Mouse (Mus musculus) CH12.LX (cell line): ENCODE results near the gene Nfix. TPM values are rescaled to one million over a fixed set of nuclear protein-coding genes. Genes with fewer than 3 reads are reported as not detected.
A peak's percentile ranks its signal among the peaks of the same experiment; 100 is the strongest.

Source experiments
- DNase-seq: peaks from one replicate; pipeline ENCODE4 v3.0.0-alpha.2; 2013; ENCODE audit errors: extremely low read depth
- H3K27ac ChIP-seq: 2 replicates; pipeline ENCODE4 v1.5.1; 2012; ENCODE audit warnings: low read depth, mild to moderate bottlenecking, control low read depth, moderate library complexity; ENCODE audit not compliant: insufficient read depth
- H3K27me3 ChIP-seq: replicated peaks from 2 replicates; pipeline ENCODE3; 2012; ENCODE audit warnings: inconsistent platforms
- H3K36me3 ChIP-seq, 2 experiments: replicated peaks in 1 of 2; 2 replicates each; pipeline versions ENCODE3 to v1.6.1; 2012; ENCODE audit warnings: inconsistent platforms in 1 of 2, low read length in 1 of 2, mild to moderate bottlenecking in 1 of 2, mixed read lengths in 1 of 2, moderate library complexity in 1 of 2; ENCODE audit not compliant: control insufficient read depth in 1 of 2, insufficient read depth in 1 of 2
- H3K4me1 ChIP-seq, 2 experiments: 2 replicates each; pipeline ENCODE4 v1.6.1; 2012; ENCODE audit warnings: inconsistent platforms in 1 of 2, moderate library complexity in 1 of 2; ENCODE audit not compliant: insufficient read depth in 2 of 2, control insufficient read depth in 1 of 2
- H3K4me2 ChIP-seq: 2 replicates; pipeline ENCODE4 v1.6.1; 2012; ENCODE audit warnings: low read depth, mild to moderate bottlenecking, control low read depth; ENCODE audit not compliant: poor library complexity, insufficient read depth, severe bottlenecking
- H3K4me3 ChIP-seq, 3 experiments: fragments of 150-350 bp in 1 of 3; sonication (generic) in 1 of 3; replicated peaks in 1 of 3; 2 replicates each; pipeline versions ENCODE3 to v1.5.1; 2011 to 2012; ENCODE audit warnings: low read depth in 2 of 3, low read length in 2 of 3, mild to moderate bottlenecking in 2 of 3, moderate library complexity in 2 of 3, control low read depth in 1 of 3, improper control_type of control experiment in 1 of 3, inconsistent platforms in 1 of 3, mixed read lengths in 1 of 3; ENCODE audit not compliant: poor library complexity in 1 of 3
- H3K79me2 ChIP-seq: replicated peaks from 2 replicates; pipeline ENCODE4 v1.6.1; 2012; ENCODE audit warnings: mild to moderate bottlenecking, moderate library complexity; ENCODE audit not compliant: control insufficient read depth, poor library complexity, insufficient read depth, severe bottlenecking; ENCODE audit errors: extremely low read depth
- H3K9ac ChIP-seq: 2 replicates; pipeline ENCODE4 v1.6.1; 2012; ENCODE audit warnings: low read depth, mild to moderate bottlenecking, control low read depth, moderate library complexity; ENCODE audit not compliant: insufficient read depth
- H3K9me3 ChIP-seq: replicated peaks from 2 replicates; pipeline ENCODE3; 2012; ENCODE audit warnings: low read length, inconsistent platforms, mixed read lengths
- CHD2 ChIP-seq: IDR thresholded peaks from 2 replicates; pipeline ENCODE4 v1.6.1; 2011; ENCODE audit warnings: low read length, improper control_type of control experiment
- ELF1 ChIP-seq: IDR thresholded peaks from 2 replicates; pipeline ENCODE4 v1.6.1; 2014; ENCODE audit warnings: low read depth, mild to moderate bottlenecking, inconsistent platforms, low read length, improper control_type of control experiment
- ETS1 ChIP-seq: conservative IDR thresholded peaks from 2 replicates; pipeline ENCODE4 v1.6.1; 2012; ENCODE audit warnings: low read depth, mild to moderate bottlenecking, inconsistent platforms, low read length, improper control_type of control experiment, moderate library complexity
- HCFC1 ChIP-seq: IDR thresholded peaks from 2 replicates; pipeline ENCODE4 v1.6.1; 2012; ENCODE audit warnings: low read depth, mild to moderate bottlenecking, inconsistent platforms, low read length, improper control_type of control experiment
- IRF4 ChIP-seq: IDR thresholded peaks from 2 replicates; pipeline ENCODE4 v1.6.1; 2014; ENCODE audit warnings: low read depth, mild to moderate bottlenecking, inconsistent platforms, low read length, improper control_type of control experiment
- JUN ChIP-seq: IDR thresholded peaks from 2 replicates; pipeline ENCODE4 v1.6.1; 2011; ENCODE audit warnings: low read depth, mild to moderate bottlenecking, low read length, improper control_type of control experiment, moderate library complexity; ENCODE audit not compliant: insufficient read depth
- MAX ChIP-seq: IDR thresholded peaks from 2 replicates; pipeline ENCODE4 v1.6.1; 2011; ENCODE audit warnings: low read length, improper control_type of control experiment
- MAZ ChIP-seq: IDR thresholded peaks from 2 replicates; pipeline ENCODE4 v1.6.1; 2012; ENCODE audit warnings: low read depth, mild to moderate bottlenecking, inconsistent platforms, low read length, improper control_type of control experiment, moderate library complexity
- MEF2A ChIP-seq: IDR thresholded peaks from 2 replicates; pipeline ENCODE4 v1.6.1; 2014; ENCODE audit warnings: low read depth, mild to moderate bottlenecking, inconsistent platforms, low read length, improper control_type of control experiment, borderline replicate concordance
- MXI1 ChIP-seq: IDR thresholded peaks from 2 replicates; pipeline ENCODE4 v1.6.1; 2011; ENCODE audit warnings: mild to moderate bottlenecking, low read depth, low read length, improper control_type of control experiment
- POLR2A ChIP-seq: IDR thresholded peaks from 2 replicates; pipeline ENCODE4 v1.6.1; 2011; ENCODE audit warnings: low read depth, mild to moderate bottlenecking, improper control_type of control experiment, low read length
- RCOR1 ChIP-seq: conservative IDR thresholded peaks from 2 replicates; pipeline ENCODE4 v1.6.1; 2012; ENCODE audit warnings: low read depth, mild to moderate bottlenecking, inconsistent platforms, low read length, improper control_type of control experiment
- SIN3A ChIP-seq: IDR thresholded peaks from 2 replicates; pipeline ENCODE4 v1.6.1; 2012; ENCODE audit warnings: low read length, improper control_type of control experiment, inconsistent platforms
- TBP ChIP-seq: conservative IDR thresholded peaks from 2 replicates; pipeline ENCODE4 v1.6.1; 2011; ENCODE audit warnings: low read depth, low read length, improper control_type of control experiment
- TCF12 ChIP-seq: IDR thresholded peaks from 2 replicates; pipeline ENCODE4 v1.6.1; 2014; ENCODE audit warnings: low read depth, mild to moderate bottlenecking, inconsistent platforms, low read length, improper control_type of control experiment
- USF1 ChIP-seq: IDR thresholded peaks from 2 replicates; pipeline ENCODE4 v1.6.1; 2014; ENCODE audit warnings: low read depth, mild to moderate bottlenecking, inconsistent platforms, low read length, improper control_type of control experiment
- USF2 ChIP-seq: conservative IDR thresholded peaks from 2 replicates; pipeline ENCODE4 v1.6.1; 2011; ENCODE audit warnings: low read depth, low read length, improper control_type of control experiment
- ZNF384 ChIP-seq: IDR thresholded peaks from 2 replicates; pipeline ENCODE4 v1.6.1; 2012; ENCODE audit warnings: low read depth, low read length, improper control_type of control experiment, inconsistent platforms
- dilution Hi-C: fragments of 300-500 bp; cut with MboI; formaldehyde crosslinking; loops from 2 replicates; pipeline ENCODE4 v1.14.3; 2020; ENCODE audit warnings: low sequenced_read_pairs; ENCODE audit not compliant: extremely low pct_unique_long_range_greater_than_20kb, extremely low pct_ligation_motif_present
- in situ Hi-C: fragments of 300-500 bp; cut with MboI; formaldehyde crosslinking; loops from 3 replicates; pipeline ENCODE4 v1.14.3; 2019; ENCODE audit warnings: low sequenced_read_pairs, low pct_ligation_motif_present, low pct_unique_long_range_greater_than_20kb, mixed read lengths
- polyA plus RNA-seq: library from polyadenylated mRNA; unstranded; fragments of >175 nt; gene quantifications from 2 replicates; pipeline ENCODE4 v1.2.1, GENCODE M21; 2012; ENCODE audit warnings: low read depth; ENCODE audit not compliant: insufficient read length
- total RNA-seq, 2 experiments: library from RNA; depleted of rRNA; stranded (reverse); fragments of 300-350 nt in 1 of 2; fragments of >200 nt in 1 of 2; gene quantifications; 2 replicates each; pipeline ENCODE4 v1.2.3; 2012 to 2014

Gene Nfix
- total and polyA plus RNA-seq, 3 experiments, result 0.09 to 10.5 (median 1.1) TPM

DNA sequence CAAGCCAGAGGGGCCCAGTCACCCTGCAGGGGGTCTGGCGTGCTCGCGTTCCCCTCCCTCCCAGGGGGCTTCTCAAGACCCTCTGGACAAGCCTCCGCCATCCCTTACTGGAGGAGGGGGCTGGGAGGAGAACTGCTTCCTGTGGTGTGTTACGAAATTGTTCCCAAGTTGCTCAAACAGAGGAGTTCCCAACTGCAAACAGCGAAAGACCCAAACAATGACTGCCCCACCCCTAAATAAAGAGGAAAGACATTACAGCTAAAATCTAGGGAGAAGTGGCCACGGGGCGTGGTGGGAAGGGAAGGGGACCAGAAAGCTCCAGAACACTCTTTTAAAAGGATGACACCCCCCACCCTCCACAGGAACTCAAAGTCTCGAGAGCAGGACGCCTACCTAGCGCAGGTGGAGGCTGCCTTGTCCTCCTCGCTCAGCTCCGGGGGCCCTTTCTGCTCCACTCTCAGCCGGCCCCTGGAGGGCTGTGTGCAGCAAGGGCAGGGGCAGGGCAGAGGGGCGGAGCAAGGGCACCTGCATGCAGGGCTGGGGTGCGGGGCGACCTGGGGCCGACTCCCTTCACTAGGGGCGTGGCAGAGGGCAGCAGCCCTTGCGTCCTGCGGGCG is 92.8 kb downstream of the Nfix start (continued):
- TF ChIP-seq MXI1 (peak; percentile 4; the same call in 1 of the 2 replicates), HCFC1 (no peak), MAZ (peak; percentile 44; the same call in 1 of the 2 replicates), TBP (no peak), JUN (no peak), ELF1 (0 out of 2 replicates have a peak, but pooled peaks have one; percentile 8)

DNA sequence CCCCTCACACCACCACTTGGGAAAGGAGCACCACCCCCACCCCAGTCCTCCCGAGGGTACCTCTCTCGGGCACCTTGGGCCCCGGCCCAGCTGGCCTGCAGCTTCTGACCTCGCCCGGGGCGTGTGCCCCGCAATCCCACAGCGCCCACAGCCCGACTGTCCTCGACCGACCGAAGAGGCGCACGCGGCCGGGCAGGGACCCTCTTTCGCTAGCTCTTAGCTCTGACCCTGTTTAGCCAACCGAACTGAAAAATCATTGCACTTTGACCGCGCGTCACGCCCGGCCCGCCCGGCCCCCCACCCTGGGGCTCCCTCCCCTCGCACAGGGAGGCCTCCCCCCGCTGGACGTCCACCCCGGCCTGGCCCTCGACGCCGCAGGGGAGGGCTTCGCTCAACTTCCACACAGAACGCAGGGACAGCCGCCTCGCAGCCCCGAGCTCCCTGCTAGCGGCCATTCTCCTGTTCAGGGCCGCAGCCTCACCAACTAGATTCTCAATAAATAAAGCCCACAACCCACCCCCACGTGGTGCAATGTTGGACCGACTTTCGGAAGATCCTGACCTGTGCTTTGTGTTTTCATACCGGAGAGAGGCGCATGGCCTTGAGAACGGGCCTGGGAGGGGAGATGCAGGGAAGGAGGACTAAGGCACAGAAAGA is 93.4 kb downstream of the Nfix start:
- no peak for DNase-seq
- Histone ChIP-seq H3K27me3 (peaks cover 10% of the 10 kb centered on the region), H3K4me2 (peak overlapping the region; percentile 71), H3K9ac (peak overlapping the region; percentile 63), H3K4me3 (peak overlapping the region; percentile 52 to 68 (median 62)), H3K79me2 (peaks cover 18% of the 10 kb centered on the region), H3K27ac (peak overlapping the region; percentile 27), H3K9me3 (peaks cover 2% of the 10 kb centered on the region), H3K4me1 (peaks cover 12 to 54% of the 10 kb centered on the region in 2 experiments; a peak in 3 of 4 replicates), H3K36me3 (peaks cover 9 to 31% of the 10 kb centered on the region in 2 experiments)
- dilution Hi-C loops (no loop called here), in situ Hi-C loops (no loop called here)
- TF ChIP-seq SIN3A (no peak), RCOR1 (no peak), USF1 (0 out of 2 replicates have a peak, but pooled peaks have one; percentile 11), MXI1 (peak; percentile 85), ETS1 (no peak), TCF12 (0 out of 2 replicates have a peak, but pooled peaks have one; percentile 11), MEF2A (0 out of 2 replicates have a peak, but pooled peaks have one; percentile 10), CHD2 (peak; percentile 42; the same call in 1 of the 2 replicates), IRF4 (peak; percentile 4; the same call in 1 of the 2 replicates), MAX (peak; percentile 56), USF2 (no peak)

DNA sequence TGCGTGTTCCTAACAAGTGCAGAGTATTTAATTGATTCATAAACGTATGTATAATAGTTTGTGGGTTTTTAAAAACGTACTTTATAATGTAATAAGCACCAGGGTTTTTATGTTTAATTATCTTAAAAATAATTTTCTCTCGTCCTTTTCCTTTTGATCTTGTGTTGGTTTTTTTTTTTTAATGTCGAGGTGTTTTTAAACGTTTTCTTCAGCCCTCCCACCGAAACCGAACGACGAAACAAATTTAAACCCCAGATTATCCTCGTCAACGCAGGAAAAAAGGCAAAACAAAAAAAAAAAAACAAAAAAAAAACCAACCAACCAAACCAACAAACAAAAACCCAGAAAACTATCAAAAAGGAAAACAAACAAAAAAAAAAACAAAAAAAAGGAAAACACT is 94.2 kb downstream of the Nfix start:
- peaks cover 13 to 58% of the 10 kb centered on the region in 2 experiments; a peak in 3 of 4 replicates for H3K4me1 ChIP-seq

More for the DNA sequence above, 94.2 kb downstream of the Nfix start:
- TF ChIP-seq MXI1 (no peak), TCF12 (no peak), POLR2A (0 out of 2 replicates have a peak, but pooled peaks have one; percentile 1), CHD2 (no peak), MEF2A (no peak), HCFC1 (no peak), ZNF384 (0 out of 2 replicates have a peak, but pooled peaks have one; percentile 11)
- peaks cover 9 to 31% of the 10 kb centered on the region in 2 experiments for H3K36me3 ChIP-seq
- H3K4me3 ChIP-seq, result peak overlapping the region in 2 of 3 experiments; percentile 31 to 48
- peak overlapping the region; percentile 81 for H3K4me2 ChIP-seq
- DNase-seq, result no peak
- peak overlapping the region; percentile 65 for H3K9ac ChIP-seq
- H3K27me3 ChIP-seq, result peaks cover 2% of the 10 kb centered on the region
- H3K27ac ChIP-seq, result no peak overlapping the region
- dilution Hi-C loops, result no loop called here
- H3K9me3 ChIP-seq, result peaks cover 2% of the 10 kb centered on the region
- in situ Hi-C loops, result no loop called here
- peaks cover 18% of the 10 kb centered on the region for H3K79me2 ChIP-seq
